Mouse (Mus musculus) lung, postnatal 14 days (tissue): Measurements from ENCODE around the gene Clps.

Experiments
- DNase-seq: peaks from one replicate; pipeline ENCODE4 v3.0.0; 2021

Clps gene

GRCm38 (mm10) chr17:28517956-28518614, 42.5 kb downstream of the Clps start:
- peak; percentile 96 for DNase-seq

DNA sequence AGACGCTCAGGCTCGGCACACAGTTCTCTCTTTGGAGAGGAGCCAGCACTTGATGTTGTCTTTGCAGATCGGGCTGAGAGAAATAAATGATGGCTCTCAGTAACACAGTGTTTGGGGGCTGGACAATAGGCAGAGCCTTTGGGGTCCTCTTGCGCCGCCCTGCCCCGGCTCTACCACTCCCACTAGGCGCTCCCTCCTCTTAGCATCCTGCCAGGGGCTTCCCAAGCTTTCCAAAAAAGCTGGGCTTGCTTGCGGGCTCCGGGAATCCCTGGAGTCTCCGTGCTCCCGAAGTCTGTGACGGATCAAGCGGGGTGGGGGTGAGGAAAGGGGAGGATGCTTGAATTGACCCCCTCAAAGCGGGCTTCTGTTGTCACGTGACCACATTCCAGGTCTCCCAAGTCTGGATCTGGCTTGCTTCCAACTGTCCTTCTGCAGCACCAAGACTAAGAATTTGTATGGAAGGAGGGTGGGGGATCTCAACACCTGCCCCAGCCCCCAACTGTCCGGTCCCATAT, 43.1 kb downstream of the Clps start, which contains the start of gene Fkbp5:
Gene Fkbp5 (minus strand): TSS at position 87 of the 515 bp plus-strand sequence.
- DNase-seq, result peak; percentile 84

DNA sequence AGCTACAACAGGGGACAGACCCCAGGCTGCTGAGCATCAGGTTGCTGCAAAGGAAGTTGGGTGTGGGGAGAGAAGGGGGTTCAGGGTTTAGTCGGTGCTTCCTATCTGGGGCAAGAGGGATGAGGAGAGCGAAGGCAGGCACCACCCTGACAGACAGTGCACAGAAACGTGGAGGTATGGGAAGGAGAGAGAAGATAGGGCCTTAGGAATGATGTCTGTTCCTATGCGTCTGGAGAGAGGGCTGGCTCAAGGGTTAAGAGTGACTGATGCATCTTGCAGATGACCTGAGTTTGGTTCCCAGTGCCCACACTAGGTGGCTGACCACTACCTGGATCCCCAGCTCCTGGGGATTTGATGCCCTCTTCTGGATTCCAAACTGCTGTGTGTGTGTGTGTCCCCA, 43.7 kb downstream of the Clps start:
- no peak for DNase-seq

DNA sequence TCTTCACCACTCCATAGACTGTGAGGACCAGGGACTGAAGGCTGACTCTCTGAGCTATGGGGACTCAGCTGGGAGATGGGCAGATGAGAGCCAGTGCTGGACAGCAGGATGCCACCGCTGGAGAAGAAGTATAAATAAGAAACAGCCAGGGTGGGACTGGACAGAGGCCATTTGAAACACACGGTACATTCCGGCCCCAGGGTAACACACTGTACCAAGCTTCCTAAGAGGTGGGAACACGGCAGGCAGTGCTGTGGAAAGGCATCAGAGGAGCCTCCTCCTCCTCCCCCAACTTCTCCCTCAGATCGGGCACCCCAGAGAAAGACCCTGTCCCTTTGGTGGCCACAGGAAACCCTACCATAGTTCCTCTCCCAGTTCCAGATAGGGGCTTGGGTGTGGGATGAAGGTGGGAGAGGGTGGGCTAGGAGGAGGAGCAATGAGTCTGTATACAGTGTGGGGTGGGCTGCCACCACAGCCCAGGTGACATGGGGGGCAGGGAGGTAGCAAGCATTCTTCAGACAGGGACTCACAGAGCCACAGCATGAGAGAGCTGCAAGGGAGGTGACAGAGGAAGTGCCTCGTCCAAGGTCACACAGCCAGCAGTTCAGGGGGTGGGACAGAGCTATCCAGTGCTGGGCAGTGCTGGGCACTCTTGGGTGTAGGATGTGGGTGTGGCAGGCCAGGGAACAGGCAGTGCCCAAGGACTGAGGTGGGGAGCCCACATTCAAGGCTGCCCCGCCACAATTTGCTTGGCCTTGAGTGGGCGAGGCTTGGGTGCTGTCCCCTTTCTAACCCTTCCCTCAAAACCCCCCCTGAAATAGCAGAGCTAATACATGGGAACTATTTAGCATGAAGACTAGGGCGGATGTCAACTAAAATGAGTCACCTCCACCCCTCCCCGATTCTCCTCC, 44.9 kb downstream of the Clps start:
- DNase-seq, result peak; percentile 62

DNA sequence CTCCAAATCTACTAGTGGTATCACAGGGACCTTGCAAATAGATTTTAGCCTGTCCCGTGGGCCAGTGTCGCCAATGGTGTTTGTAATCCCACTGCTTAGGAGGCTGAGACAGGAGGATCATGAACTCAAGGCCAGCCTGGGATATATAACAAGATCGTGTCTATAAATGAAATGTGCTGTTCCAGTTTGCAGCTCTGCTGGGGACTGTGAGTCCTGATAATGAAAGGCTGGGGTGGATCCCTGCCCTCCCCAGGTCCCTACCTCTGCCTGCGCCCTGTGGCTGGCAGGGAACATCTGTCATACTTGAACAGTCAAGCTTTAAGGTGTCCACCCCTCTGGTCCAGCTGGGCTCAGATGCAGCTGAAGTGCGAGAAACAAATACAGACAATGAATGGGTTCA, 46.0 kb downstream of the Clps start:
- no peak for DNase-seq

GRCm38 (mm10) chr17:28513844-28514243, 46.7 kb downstream of the Clps start:
- DNase-seq, result peak; percentile 31

- no peak for DNase-seq
Observed at GRCm38 (mm10) chr17:28513337-28513736, 47.2 kb downstream of the Clps start.

- DNase-seq, result peak; percentile 60
Observed at GRCm38 (mm10) chr17:28512696-28513095, 47.9 kb downstream of the Clps start.

DNA sequence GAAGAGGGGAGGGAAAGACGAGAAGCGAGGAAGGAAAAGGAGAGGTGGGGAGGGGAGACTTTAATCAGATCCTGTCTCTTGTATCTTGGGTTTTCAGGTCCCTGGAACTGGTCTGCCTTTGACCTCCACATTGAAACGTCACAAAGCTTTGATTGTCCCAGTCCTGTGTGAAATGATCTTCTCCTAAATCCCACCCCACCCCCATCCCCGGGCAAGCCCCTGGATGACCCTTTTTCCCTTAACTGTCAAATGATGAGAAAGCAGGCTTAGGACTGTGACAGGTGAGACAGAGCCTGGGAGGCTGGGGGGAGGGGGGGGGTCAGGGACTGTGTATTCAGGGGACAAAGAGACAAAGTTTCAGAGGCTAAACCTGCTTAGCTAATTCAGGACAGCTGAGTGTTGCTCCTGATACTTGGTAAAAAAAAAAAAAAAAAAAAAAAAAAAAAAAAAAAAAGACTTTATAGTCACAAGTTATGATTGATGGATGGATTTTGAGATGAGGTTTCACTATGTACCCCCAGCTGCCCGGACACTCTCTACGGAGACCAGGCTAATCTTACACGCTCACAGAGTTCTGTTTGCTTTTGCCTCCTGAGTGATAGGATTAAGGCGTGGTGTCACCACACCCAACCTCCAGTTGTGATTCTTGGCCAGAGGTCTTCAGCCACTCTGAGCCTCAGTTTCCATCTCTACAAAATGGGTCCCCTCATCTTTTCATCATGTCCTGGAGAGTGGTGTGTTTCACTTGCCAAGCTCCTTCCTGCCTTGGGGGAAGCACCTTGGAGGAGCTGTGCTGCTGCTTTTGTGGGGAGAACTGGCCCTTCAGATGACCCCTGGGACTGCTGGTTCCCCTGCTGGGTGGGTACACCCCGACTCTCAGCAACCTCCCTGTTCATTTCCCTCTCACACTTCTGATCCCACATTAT, 48.7 kb downstream of the Clps start:
- no peak for DNase-seq

GRCm38 (mm10) chr17:28510445-28511342, 49.9 kb downstream of the Clps start:
- no peak for DNase-seq
